31 mouse cellular contexts compared by ENCODE assay signal in genomic region chr12:116713096-116713495, GRCm38 (mm10).
"Had no signal": no experiment of that assay in that cellular context is flagged by ENCODE, and none has a peak within 500 bp of the region (broad histone marks: within the 10 kb centered on the region; RNA-seq: fewer than 3 reads in every experiment).

No protein-coding gene starts in this region.

- DNase-seq: left cerebral cortex, postnatal 4 days; liver; liver, embryonic 13.5 days; liver, postnatal 0 days; lung, adult 18-20 months; lung, adult 2 months; lung, embryonic 14.5 days; lung, postnatal 10 days; lung, postnatal 14 days; lung, postnatal 36 days; lung, postnatal 4 days; midbrain, embryonic 14.5 days had no signal

- H3K4me1 ChIP-seq: limb, embryonic 10.5 days; limb, embryonic 12.5 days; limb, embryonic 13.5 days; limb, embryonic 15.5 days; liver, embryonic 12.5 days; liver, embryonic 13.5 days; liver, embryonic 15.5 days; lung, embryonic 15.5 days; megakaryocyte, embryonic 14.5 days; midbrain, embryonic 10.5 days; midbrain, embryonic 12.5 days; neural tube, embryonic 12.5 days; neural tube, embryonic 13.5 days had no signal

- H3K4me3 ChIP-seq: limb, embryonic 10.5 days; limb, embryonic 12.5 days; limb, embryonic 13.5 days; limb, embryonic 15.5 days; liver, embryonic 12.5 days; liver, embryonic 13.5 days; liver, embryonic 15.5 days; lung, embryonic 15.5 days; midbrain, embryonic 10.5 days; midbrain, embryonic 12.5 days; midbrain, embryonic 13.5 days; myocyte; neural tube, embryonic 12.5 days; neural tube, embryonic 13.5 days had no signal

- H3K27me3 ChIP-seq: limb, embryonic 12.5 days; limb, embryonic 13.5 days; limb, embryonic 15.5 days; liver, embryonic 12.5 days; liver, embryonic 13.5 days; liver, embryonic 15.5 days; lung, embryonic 15.5 days; megakaryocyte, embryonic 14.5 days; midbrain, embryonic 12.5 days; midbrain, embryonic 13.5 days; neural tube, embryonic 12.5 days; neural tube, embryonic 13.5 days had no signal

- ATAC-seq: liver, embryonic 12.5 days; liver, postnatal 0 days; lung, postnatal 0 days; midbrain, embryonic 13.5 days; midbrain, embryonic 16.5 days had no signal

- H3K9me3 ChIP-seq: limb, embryonic 10.5 days; limb, embryonic 12.5 days; limb, embryonic 13.5 days; limb, embryonic 15.5 days; liver, embryonic 12.5 days; liver, embryonic 13.5 days; liver, embryonic 15.5 days; lung, embryonic 15.5 days; megakaryocyte, embryonic 14.5 days; midbrain, embryonic 10.5 days; midbrain, embryonic 12.5 days; midbrain, embryonic 13.5 days; neural tube, embryonic 12.5 days; neural tube, embryonic 13.5 days had no signal

- H3K36me3 ChIP-seq: limb, embryonic 10.5 days; limb, embryonic 12.5 days; limb, embryonic 13.5 days; limb, embryonic 15.5 days; liver, embryonic 12.5 days; liver, embryonic 13.5 days; liver, embryonic 15.5 days; lung, embryonic 15.5 days; midbrain, embryonic 10.5 days; midbrain, embryonic 12.5 days; midbrain, embryonic 13.5 days; neural tube, embryonic 12.5 days; neural tube, embryonic 13.5 days had no signal

- H3K9ac ChIP-seq: limb, embryonic 12.5 days; limb, embryonic 13.5 days; limb, embryonic 15.5 days; liver, embryonic 12.5 days; liver, embryonic 13.5 days; liver, embryonic 14.5 days; liver, embryonic 15.5 days; liver, postnatal 0 days; lung, embryonic 14.5 days; lung, embryonic 15.5 days; midbrain, embryonic 12.5 days; midbrain, embryonic 13.5 days; neural tube, embryonic 12.5 days; neural tube, embryonic 13.5 days had no signal

- H3K27ac ChIP-seq: limb, embryonic 10.5 days; limb, embryonic 12.5 days; limb, embryonic 13.5 days; limb, embryonic 15.5 days; liver, embryonic 12.5 days; liver, embryonic 13.5 days; liver, embryonic 14.5 days; liver, embryonic 15.5 days; lung, embryonic 15.5 days; macrophage; midbrain, embryonic 10.5 days; midbrain, embryonic 12.5 days; midbrain, embryonic 13.5 days; neural tube, embryonic 12.5 days; neural tube, embryonic 13.5 days had no signal

- H3K4me2 ChIP-seq: limb, embryonic 12.5 days; limb, embryonic 13.5 days; limb, embryonic 15.5 days; liver, embryonic 11.5 days; liver, embryonic 12.5 days; liver, embryonic 13.5 days; liver, embryonic 15.5 days; lung, embryonic 14.5 days; lung, embryonic 15.5 days; midbrain, embryonic 12.5 days; midbrain, embryonic 13.5 days; neural tube, embryonic 12.5 days; neural tube, embryonic 13.5 days had no signal
